Mouse (Mus musculus): ENCODE data around the gene Tubb4b.

The Tubb4b gene

GRCm38 (mm10) chr2:25225811-25226379 is 1.4 kb upstream of the Tubb4b start:
- DNase-seq (ENCODE audit: low read depth in 1 of 2, low spot score in 2 of 2), result no peak

GRCm38 (mm10) chr2:25224766-25225752 is 557 bp upstream of the Tubb4b start:
- DNase-seq (ENCODE audit: low read depth in 1 of 2, low spot score in 2 of 2), result peak; percentile 97 to 98

GRCm38 (mm10) chr2:25223681-25224491 is 616 bp downstream of the Tubb4b start:
- DNase-seq (ENCODE audit: low read depth in 1 of 2, low spot score in 2 of 2), result peak in 1 of 2 experiments; percentile 69

- DNase-seq (ENCODE audit: low read depth in 1 of 2, low spot score in 2 of 2), result no peak
Measured at GRCm38 (mm10) chr2:25221331-25221772, 3.1 kb downstream of the Tubb4b start.

- no peak for DNase-seq (ENCODE audit: low read depth in 1 of 2, low spot score in 2 of 2)
Measured at GRCm38 (mm10) chr2:25218445-25218844, 6.1 kb downstream of the Tubb4b start, which contains the start of gene Fam166a. Gene Fam166a, plus strand, starts transcription at chr2:25218745.

GRCm38 (mm10) chr2:25217666-25218065 is 6.8 kb downstream of the Tubb4b start:
- DNase-seq (ENCODE audit: low read depth in 1 of 2, low spot score in 2 of 2), result no peak

GRCm38 (mm10) chr2:25214444-25214843 is 10.1 kb downstream of the Tubb4b start, which contains the start of gene Stpg3:
Gene Stpg3, minus strand, starts transcription at chr2:25214637.
- DNase-seq (ENCODE audit: low read depth in 1 of 2, low spot score in 2 of 2), result no peak

- no peak for DNase-seq (ENCODE audit: low read depth in 1 of 2, low spot score in 2 of 2)
Measured at GRCm38 (mm10) chr2:25213266-25213865, 11.1 kb downstream of the Tubb4b start.

GRCm38 (mm10) chr2:25211121-25211670 is 13.3 kb downstream of the Tubb4b start, which contains the start of gene Nelfb:
Gene Nelfb, minus strand, starts transcription at chr2:25211489.
- peak; percentile 80 to 83 for DNase-seq (ENCODE audit: low read depth in 1 of 2, low spot score in 2 of 2)

- DNase-seq (ENCODE audit: low read depth in 1 of 2, low spot score in 2 of 2), result no peak
Measured at GRCm38 (mm10) chr2:25210686-25211085, 13.8 kb downstream of the Tubb4b start.

GRCm38 (mm10) chr2:25207593-25207992 is 16.9 kb downstream of the Tubb4b start:
- no peak for DNase-seq (ENCODE audit: low read depth in 1 of 2, low spot score in 2 of 2)

GRCm38 (mm10) chr2:25203631-25204214 is 20.8 kb downstream of the Tubb4b start:
- DNase-seq (ENCODE audit: low read depth in 1 of 2, low spot score in 2 of 2), result no peak

GRCm38 (mm10) chr2:25200631-25201030 is 23.9 kb downstream of the Tubb4b start:
- DNase-seq (ENCODE audit: low read depth in 1 of 2, low spot score in 2 of 2), result no peak

GRCm38 (mm10) chr2:25197946-25198345 is 26.6 kb downstream of the Tubb4b start:
- DNase-seq (ENCODE audit: low read depth in 1 of 2, low spot score in 2 of 2), result no peak

- no peak for DNase-seq (ENCODE audit: low read depth in 1 of 2, low spot score in 2 of 2)
Measured at GRCm38 (mm10) chr2:25197191-25197590, 27.3 kb downstream of the Tubb4b start.

- DNase-seq (ENCODE audit: low read depth in 1 of 2, low spot score in 2 of 2), result peak in 1 of 2 experiments; percentile 49
Measured at GRCm38 (mm10) chr2:25196172-25196954, 28.1 kb downstream of the Tubb4b start, which contains the start of gene Tor4a. Gene Tor4a, minus strand, starts transcription at chr2:25196886.

GRCm38 (mm10) chr2:25195211-25196156 is 29.0 kb downstream of the Tubb4b start:
- DNase-seq (ENCODE audit: low read depth in 1 of 2, low spot score in 2 of 2), result peak in 1 of 2 experiments; percentile 64

Measured in monocyte, adult 2 months (primary cell).